Mouse (Mus musculus) bone marrow, adult 2 months (tissue): Measurements from ENCODE around the gene Smarca4.

Experiments used
- CTCF ChIP-seq: fragments of 200-500 bp; IDR thresholded peaks from 2 replicates; pipeline ENCODE4 v1.5.1; 2011; ENCODE audit warnings: low read length, control low read depth; ENCODE audit not compliant: control insufficient read depth, insufficient read depth
- POLR2A ChIP-seq: fragments of 200-500 bp; IDR thresholded peaks from 2 replicates; pipeline ENCODE4 v1.6.1; 2011; ENCODE audit warnings: low read depth, mild to moderate bottlenecking, control low read depth, low read length, borderline replicate concordance; ENCODE audit not compliant: control insufficient read depth

DNA sequence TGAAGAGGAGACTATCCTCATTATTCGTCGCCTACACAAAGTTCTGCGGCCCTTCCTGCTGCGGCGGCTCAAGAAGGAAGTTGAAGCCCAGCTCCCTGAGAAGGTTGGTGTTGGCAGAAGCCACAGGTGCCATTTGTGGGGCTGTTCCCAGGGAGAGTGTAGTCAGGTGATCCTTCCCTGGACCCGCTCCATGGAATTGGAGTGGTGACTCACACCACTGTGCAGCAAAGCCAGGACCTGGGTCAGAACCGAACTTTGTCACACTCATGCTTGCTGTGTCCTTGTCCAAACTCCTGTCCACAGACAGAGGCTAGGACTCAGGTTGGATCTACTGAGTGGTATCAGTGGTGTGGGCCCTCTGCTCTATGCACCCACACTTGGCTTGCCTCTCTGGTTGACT, 53.0 kb downstream of the Smarca4 start:
- TF ChIP-seq CTCF (no peak), POLR2A (no peak)
